Mouse (Mus musculus) CD4-positive, CD25-positive, alpha-beta regulatory T cell, adult 2 months (primary cell): ENCODE results near the gene Dazl.

Experiments
- DNase-seq: peaks from one replicate; pipeline ENCODE4 v3.0.0-alpha.2; 2012; ENCODE audit warnings: low read depth, low spot score

Dazl gene

DNA sequence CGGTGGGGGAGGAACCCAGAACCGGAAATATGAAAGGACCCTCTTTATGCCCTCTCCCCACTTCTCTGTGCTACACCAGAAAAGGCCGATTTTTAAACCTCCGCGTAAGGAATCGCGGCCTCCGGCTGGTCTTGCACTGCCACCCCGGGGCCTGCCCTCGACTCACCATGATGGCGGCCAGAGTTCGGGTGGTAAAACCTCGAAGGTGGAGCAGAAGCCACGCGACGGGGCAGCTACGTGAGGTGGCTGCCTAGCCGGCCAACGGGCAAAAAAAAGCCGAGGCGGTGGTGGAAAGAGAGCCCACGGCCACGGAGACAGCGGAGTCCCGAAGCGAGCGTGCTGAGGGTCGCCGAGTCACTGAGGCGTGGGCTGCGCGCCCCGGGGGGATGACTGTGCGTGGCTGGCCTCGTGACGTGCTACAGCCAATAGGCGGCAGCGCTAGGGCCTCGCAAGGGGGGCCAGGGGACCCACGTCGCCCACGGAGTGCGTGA lies at the start of gene Dazl:
Gene Dazl, minus strand, starts transcription at position 396 of the 491 bp plus-strand sequence.
- peak; percentile 22 for DNase-seq

DNA sequence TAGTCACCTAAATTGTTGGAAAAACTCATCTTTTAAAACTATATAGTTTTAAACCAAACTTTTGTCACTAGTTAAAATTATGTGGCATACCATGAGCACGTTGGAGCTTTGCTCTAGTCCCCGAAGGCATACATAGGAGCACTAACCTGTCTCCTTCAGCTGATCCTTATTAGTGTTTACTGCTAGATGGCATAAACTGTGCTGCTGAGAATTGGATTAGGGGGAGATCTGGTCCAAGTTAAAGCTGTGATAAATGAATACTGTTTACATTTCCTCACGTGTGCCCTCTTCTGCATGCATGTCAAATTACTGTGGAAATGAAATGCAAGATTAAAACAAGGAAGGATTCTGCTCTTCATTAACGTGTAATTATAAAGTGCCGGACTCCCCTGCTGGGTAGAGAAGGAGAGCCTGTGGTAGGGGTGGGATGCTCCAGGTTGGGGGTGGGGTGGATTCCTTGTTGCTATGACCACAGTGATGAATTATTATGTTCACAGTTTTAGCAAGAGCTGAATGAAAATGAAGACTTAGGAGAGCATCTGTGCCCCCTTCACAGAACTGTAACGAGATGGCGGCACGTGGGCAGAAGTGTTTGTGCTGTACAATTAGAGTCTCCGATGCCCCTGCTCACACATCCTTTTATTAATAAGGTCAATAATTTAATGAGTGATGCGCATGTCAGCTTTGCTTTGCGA lies 48.6 kb upstream of the Dazl start:
- no peak for DNase-seq

DNA sequence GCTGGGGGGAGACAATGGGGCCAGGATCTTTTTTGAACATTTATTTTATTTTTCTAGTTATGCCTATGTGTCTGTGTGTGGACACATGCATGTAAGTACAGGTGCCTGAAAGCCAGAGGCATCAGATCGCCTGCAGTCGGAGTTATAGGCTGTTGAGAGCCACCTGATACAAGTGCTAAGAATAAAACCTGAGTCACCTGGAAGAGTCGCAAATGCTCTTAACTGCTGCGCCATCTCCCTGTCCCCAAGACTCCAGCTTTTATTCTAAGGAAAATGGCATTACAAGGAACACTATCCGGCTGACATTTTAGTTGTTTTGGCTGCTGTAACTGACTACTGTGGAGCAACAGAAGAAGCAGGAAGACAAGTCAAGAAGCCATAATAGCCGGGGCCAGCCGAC lies 45.5 kb upstream of the Dazl start:
- DNase-seq, result no peak

DNA sequence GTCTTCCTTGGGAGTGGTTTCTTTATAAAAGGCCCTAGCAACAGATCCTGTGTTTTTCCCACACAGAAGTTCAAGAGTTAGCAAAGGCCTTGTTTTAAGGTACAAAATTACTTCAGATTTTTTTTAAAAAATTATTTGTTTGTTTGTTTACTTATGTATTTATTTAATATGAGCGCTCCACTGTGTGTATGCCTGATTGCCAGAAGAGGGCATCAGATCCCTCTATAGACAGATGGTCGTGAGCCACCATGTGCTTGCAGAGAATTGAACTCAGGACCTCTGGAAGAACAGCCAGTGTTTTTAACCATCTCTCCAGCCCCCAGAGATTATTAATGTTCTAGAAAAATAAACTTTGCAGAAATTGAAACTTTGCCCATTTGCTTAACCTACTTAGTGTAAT lies 42.3 kb upstream of the Dazl start:
- DNase-seq, result no peak

DNA sequence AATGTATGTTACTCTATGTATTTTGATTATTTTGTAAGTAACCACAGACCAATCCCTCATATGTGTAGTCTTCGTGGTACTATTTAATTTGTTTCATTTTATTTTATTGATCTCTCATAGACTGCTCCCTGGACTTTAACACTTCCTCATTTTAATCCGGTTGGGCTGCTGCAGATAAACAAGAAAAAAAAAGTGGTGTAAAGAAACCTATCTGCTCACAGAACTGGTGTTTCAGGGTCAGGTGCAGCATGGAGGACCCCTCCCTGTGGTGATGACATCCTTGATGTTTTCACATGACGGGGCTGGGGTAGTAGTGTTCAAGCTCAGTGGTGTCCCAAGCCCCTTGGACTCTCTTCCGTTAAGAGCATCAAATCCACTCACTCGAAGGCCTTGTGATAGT lies 41.3 kb upstream of the Dazl start:
- DNase-seq, result no peak

DNA sequence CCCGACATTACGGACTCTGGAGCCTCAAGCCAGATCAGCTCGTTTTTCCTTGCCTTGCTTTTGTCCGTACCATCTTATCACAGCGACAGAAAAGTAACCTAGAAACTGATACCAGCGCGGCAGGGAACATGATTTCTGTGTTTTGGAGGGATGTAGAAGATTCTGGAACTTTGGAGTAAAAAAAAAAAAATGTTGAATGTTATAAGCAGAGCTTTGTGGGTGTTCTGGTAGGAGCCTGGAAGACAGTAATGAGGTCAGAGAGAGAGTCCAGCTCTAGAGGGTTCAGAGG lies 38.5 kb upstream of the Dazl start:
- DNase-seq, result no peak

DNA sequence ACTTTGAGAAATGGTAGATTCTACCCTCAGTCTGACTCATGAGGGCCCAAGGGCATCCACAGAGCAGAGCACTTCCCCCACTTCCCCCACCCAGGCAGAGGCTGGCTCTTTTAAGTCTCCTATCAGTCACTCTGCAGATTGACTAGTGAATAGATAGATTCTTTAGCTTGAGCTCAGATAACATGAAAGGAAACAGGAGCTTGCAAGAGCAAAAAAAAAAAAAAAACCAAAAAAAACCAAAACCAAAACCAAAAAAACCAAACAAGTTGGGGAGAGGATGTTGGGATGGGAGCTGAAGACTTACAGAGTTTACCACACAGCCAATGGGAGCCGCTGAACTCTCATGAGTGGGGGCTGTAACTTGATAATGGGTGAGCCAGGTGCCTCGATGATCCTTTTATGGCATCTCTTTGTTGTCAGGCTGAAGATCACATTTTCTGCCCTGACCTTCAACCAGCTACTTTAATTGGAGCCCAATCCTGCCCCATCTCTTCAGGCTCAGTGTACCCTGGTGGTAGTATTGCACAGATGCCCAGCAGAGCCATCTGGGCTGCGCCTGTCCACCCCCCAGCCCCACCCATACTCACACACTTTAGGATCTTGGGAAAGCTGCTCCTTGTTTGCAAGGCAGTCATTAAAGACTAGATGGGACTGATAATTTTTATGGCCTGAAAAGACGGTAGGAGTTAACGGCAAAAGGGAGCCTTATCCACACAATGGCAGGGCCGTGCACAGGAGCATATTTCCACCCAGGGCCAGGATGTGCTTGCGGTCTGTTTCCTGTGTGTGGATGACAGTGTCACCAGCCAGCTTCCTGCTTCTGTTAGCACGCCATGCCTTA lies 38.0 kb upstream of the Dazl start:
- DNase-seq, result peak; percentile 74

DNA sequence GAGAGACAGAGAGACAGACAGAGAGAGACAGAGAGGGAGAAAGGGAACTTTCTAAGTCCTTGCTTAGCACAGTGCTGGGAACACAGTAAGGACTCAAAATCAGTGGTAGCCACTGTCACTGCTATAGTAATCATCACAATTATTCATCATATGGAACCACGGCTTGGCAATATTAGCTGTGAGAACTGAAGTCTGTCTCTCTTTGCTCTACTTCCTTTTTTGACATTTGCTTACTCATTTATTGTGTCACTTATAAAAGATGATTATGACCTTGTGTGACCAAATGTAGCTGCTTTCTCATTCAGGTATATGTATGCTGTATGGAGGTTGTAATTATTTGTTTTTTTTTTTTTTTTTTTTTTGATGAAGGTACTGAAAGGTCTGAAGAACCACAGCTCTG lies 36.8 kb upstream of the Dazl start:
- no peak for DNase-seq

DNA sequence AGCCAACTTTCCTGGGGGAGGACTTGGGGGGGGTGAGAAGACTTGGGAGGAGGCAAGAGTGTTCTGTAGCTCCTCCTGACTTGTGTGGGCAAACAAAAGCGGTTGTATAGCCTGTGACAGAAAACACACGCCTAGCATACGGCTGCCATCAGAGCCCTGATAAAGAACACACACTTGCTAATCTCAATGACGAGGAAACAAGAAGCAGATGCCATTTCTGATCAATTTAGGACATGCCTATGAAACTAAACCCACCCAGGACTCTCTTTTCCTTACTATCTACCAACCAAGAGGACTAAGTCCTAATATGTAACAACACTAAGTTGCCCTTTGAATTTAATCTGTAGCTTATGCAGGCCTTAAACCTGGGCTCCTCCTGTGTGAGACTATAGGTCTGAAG lies 31.2 kb upstream of the Dazl start:
- no peak for DNase-seq

DNA sequence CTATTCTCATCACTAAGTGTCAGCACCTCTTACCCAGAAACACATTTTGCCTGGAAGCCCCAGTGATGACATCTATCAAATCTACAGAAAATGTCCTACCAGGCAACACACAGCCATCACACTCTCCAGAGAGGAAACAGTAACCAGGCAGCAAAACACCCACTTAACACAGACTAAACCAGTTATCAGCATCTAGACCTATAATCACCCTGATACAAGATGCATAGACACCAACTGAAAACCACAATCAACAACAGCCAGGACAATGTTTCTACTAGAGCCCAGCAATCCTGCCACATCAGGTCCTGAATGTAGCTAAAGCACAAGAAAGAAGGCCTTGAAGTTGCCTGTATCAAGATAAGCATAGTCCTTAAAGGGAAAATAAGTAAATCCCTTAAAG lies 25.4 kb upstream of the Dazl start:
- DNase-seq, result no peak

DNA sequence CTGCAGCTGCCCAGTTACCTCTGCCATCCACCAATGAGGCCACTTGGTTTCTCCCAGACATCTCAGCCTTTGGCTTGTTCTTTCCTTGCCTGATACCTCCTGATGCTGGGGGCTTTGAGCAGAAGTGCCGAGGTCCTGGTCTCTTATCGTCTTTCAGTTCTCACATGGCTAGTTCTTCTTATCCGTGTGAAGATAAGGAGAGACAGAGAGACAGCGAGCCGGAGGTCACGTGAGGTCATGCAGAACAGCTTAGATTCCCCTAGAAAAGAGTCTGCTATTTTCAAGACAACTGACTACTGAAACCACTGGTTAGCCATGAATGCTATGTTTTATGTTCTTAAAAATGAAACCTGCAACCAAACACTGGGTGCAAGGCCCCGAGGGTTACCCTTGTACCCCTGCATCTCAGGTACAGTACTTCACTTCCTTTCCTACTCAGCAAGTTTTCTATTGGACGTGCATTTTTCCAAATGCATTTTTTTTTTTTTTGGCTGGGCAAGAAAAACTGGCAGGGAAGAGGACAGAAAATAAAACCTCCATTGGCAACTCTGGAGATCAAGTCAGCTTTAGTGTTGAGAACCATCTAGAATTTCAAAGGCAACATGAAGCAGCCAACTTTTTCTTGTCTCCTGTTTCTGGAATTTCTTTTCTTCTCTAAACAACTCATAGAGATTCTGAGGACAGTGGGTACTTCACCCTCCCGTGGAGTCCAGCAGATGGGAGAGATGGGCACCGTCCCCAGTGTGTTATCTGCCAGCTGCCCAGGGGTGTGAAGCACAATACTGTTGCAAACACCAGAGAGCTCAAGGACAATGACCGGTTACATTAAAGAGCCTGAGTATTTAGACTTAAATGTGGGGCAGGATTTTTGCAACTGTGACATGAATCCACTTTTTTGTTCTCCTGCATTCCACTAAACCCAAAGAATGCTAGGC lies 23.0 kb upstream of the Dazl start:
- DNase-seq, result no peak

DNA sequence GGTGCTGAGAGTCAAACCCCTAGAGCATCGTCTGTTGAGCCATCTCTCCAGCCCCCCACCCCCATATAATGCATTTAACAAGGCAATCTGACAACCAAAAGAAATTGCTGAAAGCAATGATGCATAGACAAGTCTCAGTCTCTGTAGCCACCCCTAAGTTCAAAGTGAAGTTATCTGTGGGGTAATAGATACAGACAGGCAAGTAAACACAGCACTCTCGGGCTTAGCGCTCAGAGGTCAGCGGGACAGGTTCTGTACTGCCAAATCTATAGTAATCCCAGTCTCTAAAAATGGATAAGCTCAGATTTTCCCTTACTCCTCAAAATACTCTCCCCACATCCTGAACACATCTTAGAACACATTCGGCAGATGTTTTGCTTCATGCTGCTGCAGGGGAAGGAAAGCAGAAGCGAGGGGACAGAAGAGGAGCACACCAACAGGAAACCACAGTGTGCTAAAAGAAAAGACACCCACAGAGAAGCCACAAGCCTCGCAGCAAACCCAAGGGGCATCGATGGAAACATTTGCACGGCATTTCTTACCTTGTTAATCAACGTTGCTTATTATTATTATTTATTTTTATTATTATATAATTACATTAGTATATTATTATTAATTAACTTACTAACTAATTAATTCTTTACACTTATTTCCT lies 16.8 kb upstream of the Dazl start:
- DNase-seq, result no peak

DNA sequence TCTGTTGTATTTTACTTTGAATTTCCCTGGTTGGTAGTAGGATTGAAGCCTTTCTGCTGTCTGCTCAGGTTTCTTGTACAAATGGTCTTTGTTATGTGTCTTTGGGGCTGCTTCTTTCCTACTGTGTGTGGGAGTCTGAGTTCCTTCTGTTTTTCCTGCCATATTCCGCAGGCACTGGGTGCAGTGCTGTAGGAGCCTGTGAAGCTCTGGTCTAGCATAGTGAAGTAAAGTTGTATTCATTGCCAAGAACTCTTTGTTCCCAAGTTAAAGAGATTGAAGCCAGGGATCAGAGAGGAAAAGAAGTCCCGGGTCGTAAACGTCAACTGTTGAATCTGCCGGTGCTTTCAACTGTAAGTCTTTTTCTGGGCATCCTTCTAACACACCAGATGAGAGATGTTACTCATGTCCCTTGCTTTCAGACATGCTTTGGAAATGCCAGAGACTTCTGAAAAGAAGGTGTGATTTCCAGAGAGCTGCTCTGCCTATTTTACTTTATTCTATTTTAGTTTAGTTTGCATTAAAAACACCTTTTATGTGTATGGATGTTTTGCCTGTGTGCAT lies 16.2 kb upstream of the Dazl start:
- no peak for DNase-seq

DNA sequence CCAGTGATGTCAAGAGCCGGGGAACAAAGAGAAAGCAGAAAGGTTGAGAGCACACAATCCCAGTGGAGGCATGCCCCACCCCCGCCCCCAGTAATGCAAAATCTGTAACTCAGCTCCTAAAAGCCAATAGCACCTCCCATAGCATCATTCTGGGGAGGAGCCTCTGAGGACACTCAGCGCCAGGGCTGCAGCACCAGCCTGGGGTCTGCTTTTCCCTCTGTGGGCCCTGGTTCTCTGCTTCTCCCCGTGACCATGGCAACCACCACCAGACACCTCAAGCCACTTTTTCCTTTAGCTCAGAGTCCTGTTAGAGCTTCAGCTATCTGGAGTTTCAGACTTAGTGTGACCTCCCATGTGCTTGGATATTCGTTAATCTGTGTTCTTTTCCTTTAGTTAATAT lies 15.4 kb upstream of the Dazl start:
- no peak for DNase-seq

DNA sequence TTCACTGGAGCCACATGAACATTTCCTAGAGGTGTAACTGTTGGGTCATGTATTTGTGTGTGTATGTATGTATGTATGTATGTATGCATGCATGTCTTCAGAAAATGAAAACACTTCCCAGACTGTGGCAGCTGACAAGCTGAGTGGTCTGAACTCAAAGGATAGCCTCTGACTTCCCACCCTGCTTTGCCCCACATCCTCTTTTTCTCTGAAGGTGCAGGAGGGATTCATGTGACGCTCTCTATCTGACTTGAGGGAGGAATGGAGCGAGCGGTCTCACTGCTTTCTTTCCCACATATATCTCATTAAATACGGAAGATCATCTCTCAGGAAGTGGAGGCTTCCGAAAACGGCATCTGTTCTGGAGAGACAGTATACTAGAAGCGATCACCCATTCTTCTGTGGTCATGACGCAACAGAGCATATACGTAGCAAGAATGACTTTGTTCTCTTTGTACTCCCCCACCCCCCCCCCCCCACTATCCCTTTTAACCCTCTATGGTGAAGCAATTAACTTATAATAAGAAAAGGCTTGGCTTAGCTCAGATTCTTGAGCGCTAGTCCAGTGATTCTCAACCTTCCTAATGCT lies 14.7 kb upstream of the Dazl start:
- no peak for DNase-seq

DNA sequence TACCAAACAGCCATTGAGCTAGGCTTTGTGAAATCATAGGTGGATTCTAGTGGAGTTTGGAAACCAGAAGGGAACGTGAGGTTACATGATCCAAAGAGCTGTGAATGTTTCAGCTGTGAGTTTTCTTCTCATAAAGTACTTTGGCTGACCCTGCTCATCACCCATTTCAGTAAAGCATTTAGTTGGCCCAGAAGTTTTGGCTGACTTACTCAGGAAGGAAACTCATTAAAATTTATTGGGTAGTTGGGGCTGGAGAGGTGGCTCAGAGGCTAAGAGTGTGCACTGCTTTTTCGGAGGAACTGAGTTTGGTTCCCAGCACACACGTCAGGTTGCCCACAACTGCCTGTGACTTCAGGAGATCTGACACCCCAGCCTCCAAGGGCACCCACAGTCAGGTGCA lies 9.4 kb upstream of the Dazl start:
- no peak for DNase-seq

DNA sequence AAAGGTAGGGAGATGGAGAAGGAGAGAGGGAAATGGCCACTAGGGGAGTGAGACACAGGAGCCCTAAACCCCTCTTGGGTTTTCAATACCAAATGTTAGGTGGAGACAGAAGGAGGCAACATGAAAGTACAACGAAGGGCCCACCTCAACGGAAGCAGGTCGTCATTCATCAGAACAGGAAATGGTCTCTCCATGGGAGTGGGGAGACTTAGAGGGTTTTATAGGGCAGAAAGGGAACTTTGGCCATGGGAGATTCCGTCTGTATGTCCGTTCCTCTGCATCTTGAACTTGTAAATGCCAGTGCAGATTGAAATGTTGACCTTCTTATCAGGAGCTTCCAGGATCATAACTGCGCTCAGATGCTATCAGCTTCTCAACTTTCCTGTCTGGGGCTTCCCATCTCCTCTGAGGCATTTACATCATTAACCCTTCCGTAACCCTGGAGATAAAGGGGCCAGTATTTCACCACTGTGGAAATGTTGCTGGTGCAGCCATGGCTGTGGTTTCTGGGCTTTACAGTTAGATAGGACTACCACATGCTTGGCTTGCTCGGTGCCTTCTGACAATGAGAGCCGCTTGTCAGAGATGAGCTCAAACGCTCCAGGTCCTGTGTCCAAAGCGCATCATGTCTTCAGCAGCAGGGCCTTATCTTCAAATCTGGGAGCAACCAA lies 6.9 kb upstream of the Dazl start:
- no peak for DNase-seq

DNA sequence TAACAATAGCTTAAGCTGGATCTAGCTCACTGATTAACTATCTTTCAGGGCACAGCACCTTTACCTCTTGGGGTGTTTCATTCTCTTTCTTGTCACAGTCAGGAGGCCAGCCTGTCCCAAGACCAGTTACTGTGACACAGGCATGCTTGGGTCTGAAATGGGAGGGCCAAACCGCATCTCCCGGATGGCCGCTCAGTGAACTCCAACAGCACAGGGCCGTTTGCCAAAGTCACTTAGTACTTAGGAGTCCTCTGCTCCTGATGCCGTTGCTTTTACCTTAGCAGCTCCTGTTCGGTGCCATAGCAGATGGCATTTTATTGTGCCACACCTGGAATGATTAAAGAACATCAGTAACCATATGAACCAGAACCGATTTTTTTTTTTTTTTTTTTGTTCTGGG lies 5.4 kb upstream of the Dazl start:
- DNase-seq, result no peak

DNA sequence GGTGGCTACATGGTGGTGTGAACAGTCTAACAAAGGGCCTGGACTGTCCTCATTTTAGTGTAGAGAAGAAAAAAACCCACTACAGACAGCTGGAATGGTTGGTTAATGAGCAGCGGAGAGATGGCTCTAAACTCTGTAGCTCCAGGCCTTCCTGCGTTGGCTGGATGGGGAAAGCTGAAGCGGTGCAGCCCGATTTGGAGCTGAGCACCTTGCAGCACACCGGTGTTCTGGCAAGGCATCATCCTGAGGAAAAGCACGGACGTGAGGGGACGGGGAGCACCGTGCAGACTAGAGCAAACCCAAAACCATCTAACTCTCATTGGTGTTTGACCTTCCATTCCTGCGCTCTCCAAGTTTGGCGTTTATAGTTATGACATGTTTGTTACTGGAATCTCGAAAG lies 1.3 kb upstream of the Dazl start:
- no peak for DNase-seq

DNA sequence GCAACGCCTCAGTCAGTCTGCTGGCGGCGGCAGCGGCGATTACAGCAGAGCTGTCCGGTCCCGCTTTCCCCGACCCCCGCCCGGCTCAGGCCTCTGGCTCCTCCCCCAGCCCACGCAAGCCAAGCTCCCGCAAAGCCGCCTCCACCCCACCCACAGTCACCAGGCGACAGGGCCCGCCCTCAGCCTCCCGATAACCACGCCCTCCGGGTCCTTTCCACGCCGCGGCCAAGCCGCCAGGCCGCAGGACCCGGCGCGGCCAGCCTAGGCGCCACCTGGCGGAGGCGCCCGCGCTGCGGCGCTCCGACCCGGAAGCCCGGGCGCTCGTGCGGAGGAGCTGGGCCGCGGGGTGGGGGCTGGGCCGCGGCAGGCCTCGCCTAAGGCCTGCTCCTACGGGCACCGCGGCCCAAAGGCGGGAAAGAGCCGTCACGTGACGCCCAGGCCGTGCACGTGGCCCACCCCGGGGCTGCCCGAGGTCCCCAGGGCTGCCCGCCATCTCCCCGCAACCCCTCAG lies 720 bp downstream of the Dazl start:
- DNase-seq, result peak; percentile 91
